Mouse (Mus musculus) forebrain, embryonic 16.5 days (tissue): ENCODE results near the gene Il1rl2. TPM values are rescaled to one million over a fixed set of nuclear protein-coding genes. Genes with fewer than 3 reads are reported as not detected.

ENCODE experiments used
- ATAC-seq: fragments of 200-750 bp; cut with Nextera tagmentation; 2 replicates; pipeline ENCODE4 v1.8.0; 2017; ENCODE audit warnings: mild to moderate bottlenecking, moderate library complexity
- H3K27ac ChIP-seq: fragments of 300-500 bp; sonication (generic); 2 replicates; pipeline ENCODE4 v1.5.1; 2014; ENCODE audit warnings: low read length, control low read depth
- H3K27me3 ChIP-seq: fragments of 300-500 bp; sonication (generic); replicated peaks from 2 replicates; pipeline ENCODE4 v1.6.1; 2014; ENCODE audit warnings: low read length; ENCODE audit not compliant: control insufficient read depth, insufficient read depth
- H3K36me3 ChIP-seq: fragments of 300-500 bp; sonication (generic); 2 replicates; pipeline ENCODE4 v1.6.1; 2014; ENCODE audit not compliant: control insufficient read depth, insufficient read depth
- H3K4me1 ChIP-seq: fragments of 300-500 bp; sonication (generic); replicated peaks from 2 replicates; pipeline ENCODE4 v1.6.1; 2014; ENCODE audit warnings: low read length; ENCODE audit not compliant: control insufficient read depth, insufficient read depth
- H3K4me2 ChIP-seq: fragments of 300-500 bp; sonication (generic); 2 replicates; pipeline ENCODE4 v1.6.1; 2014; ENCODE audit warnings: mild to moderate bottlenecking, low read length, control low read depth
- H3K4me3 ChIP-seq: fragments of 300-500 bp; sonication (generic); replicated peaks from 2 replicates; pipeline ENCODE4 v1.5.1; 2014; ENCODE audit warnings: mild to moderate bottlenecking, low read length, control low read depth
- H3K9ac ChIP-seq: fragments of 300-500 bp; sonication (generic); replicated peaks from 2 replicates; pipeline ENCODE4 v1.6.1; 2014; ENCODE audit warnings: low read depth, low read length, control low read depth
- H3K9me3 ChIP-seq: fragments of 300-500 bp; sonication (generic); 2 replicates; pipeline ENCODE4 v1.6.1; 2016; ENCODE audit warnings: low read length; ENCODE audit not compliant: control insufficient read depth
- WGBS: fragments of 180-500 bp; shearing (Covaris S2); extraction: QIAGEN DNeasy Blood & Tissue Kit; methylation state at CpG from one replicate; pipeline ENCODE4 v1.1.7; 2014; 5-methylcytosine and 5-hydroxymethylcytosine counted together
- polyA plus RNA-seq: library from polyadenylated mRNA; unstranded; fragments of >200 nt; fragmentation: Nextera tagmentation; extraction: Ambion mirVana; gene quantifications from 2 replicates; pipeline ENCODE4 v1.2.1, GENCODE M21; 2015

Il1rl2 gene
- polyA plus RNA-seq, 1 experiment from 2014 or later = 1.2 TPM

DNA sequence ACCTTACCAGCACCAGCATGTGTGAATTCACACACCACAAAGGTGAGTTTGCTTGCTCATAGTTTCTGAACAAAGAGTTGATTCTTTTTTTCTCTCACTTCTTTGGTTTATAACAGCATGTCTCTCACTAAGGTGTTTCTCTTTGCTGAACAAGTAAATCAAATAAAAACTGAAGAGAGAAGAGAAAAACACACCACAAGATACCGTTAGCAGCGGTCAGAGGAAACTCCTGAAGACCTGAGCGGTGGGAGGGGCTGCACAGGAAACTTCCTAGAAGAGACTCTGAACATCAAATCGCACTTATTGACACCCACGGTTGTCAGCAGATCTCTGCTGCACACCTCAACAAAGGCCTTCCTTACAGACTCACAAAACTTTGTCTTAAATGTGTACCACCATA, 58.4 kb downstream of the Il1rl2 start:
- no peak overlapping the region for H3K27ac ChIP-seq
- no peaks in the 10 kb centered on the region for H3K27me3 ChIP-seq
- no peak overlapping the region for H3K9ac ChIP-seq
- WGBS = 91% methylated on average over 5 of the region's 5 CpGs
- no peaks in the 10 kb centered on the region for H3K9me3 ChIP-seq
- no peaks in the 10 kb centered on the region for H3K4me1 ChIP-seq
- H3K4me2 ChIP-seq = no peak overlapping the region
- no peak overlapping the region for H3K4me3 ChIP-seq
- no peak for ATAC-seq
- H3K36me3 ChIP-seq = no peaks in the 10 kb centered on the region

DNA sequence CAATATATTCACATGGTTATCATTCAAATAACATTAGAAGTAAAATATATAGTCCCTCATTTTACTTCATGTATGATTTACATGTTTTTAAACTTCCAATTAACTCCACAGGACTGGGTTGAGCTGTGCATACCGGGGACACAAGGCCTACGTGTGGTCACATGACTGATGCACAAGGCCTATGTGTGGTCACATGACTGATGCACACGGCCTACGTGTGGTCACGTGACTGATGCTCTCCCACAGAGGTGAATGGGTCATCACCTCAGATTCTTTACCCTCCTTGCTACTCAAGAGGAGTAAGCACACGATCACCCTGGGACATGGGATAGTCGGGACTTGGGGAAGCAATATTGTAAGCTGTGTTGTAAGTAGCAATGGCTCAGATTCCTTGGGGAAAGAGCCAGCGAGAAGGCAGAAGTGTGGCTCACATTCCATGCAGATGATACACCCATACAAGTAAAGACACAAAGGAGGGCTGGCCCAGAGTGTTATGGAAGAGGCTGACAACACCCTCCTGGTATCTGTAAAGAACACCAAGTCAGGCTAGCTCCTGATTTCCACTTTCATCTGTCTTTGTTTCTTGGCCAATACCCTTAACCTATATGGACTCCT, 60.6 kb downstream of the Il1rl2 start:
- Histone ChIP-seq H3K27me3 (no peaks in the 10 kb centered on the region), H3K4me1 (no peaks in the 10 kb centered on the region), H3K36me3 (no peaks in the 10 kb centered on the region), H3K4me3 (no peak overlapping the region), H3K9ac (no peak overlapping the region), H3K4me2 (no peak overlapping the region), H3K9me3 (no peaks in the 10 kb centered on the region), H3K27ac (no peak overlapping the region)
- ATAC-seq = no peak
- 88% methylated on average over 8 of the region's 8 CpGs for WGBS

DNA sequence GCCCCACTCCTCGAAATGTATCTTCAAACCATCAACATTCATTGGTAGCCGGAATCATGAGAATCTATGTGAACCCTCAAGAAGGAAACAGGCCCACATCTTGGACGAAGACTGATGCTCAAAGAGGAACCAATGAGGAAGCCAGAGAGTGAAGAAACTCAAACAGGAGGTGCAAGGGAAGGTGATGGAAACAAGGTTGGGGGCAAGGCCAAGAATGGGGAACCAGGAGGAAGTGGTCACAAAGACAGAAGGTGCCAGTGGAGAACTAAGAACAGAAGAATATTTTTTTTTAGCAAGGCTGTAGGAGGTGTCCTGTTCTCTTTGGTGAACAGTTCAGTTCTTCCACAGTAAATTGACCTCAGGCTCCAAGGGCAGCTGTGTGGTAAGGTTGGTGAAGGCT, 67.0 kb downstream of the Il1rl2 start:
- ATAC-seq = no peak
- H3K27me3 ChIP-seq = no peaks in the 10 kb centered on the region
- H3K4me3 ChIP-seq = no peak overlapping the region
- no peak overlapping the region for H3K27ac ChIP-seq
- no peaks in the 10 kb centered on the region for H3K4me1 ChIP-seq
- H3K36me3 ChIP-seq = no peaks in the 10 kb centered on the region
- 91% methylated on average over 3 of the region's 3 CpGs for WGBS
- H3K9me3 ChIP-seq = no peaks in the 10 kb centered on the region
- no peak overlapping the region for H3K4me2 ChIP-seq
- H3K9ac ChIP-seq = no peak overlapping the region

DNA sequence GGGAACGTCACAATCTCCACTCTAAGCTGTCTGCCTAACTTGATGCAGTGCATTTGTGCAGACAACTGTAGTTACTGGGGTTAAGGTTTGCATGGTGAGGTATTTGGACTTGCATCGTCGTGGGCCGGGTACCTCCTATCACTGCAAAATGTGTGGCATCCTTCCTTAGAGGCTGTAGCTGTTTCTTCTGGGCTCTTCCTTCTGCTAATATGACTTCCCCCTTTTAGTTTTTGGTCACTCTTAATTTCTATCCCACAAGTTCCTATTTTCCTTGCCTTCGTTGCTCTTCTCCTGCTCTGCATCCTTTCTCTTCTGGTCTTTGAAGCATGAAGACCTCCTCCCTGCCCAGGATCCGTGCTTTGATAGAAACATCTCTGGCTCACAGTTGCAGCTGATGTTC, 68.1 kb downstream of the Il1rl2 start:
- Histone ChIP-seq H3K27me3 (no peaks in the 10 kb centered on the region), H3K27ac (no peak overlapping the region), H3K4me3 (no peak overlapping the region), H3K9ac (no peak overlapping the region), H3K4me2 (no peak overlapping the region), H3K4me1 (no peaks in the 10 kb centered on the region), H3K9me3 (no peaks in the 10 kb centered on the region), H3K36me3 (no peaks in the 10 kb centered on the region)
- ATAC-seq = no peak
- whole genome bisulfite sequencing = 90% methylated on average over 6 of the region's 6 CpGs

DNA sequence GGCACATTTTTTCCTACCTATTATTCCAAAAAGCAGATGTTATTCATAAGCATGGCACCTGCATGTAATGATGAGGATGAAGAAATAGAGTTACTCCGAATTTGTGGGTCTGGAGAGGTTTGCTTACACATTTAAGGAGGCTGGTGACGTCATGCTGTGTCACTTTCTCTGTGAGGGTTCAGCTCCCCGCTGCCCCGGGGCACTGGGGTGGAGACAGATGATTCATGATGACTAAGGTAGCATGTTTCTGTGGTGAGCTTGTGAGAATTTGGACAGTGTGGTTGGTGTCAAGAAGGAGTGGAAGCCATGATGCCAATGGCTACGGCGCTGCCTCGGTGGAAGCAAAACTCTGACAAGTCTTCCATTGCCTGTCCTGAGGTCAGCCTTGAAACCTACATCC, 68.8 kb downstream of the Il1rl2 start:
- Histone ChIP-seq H3K4me3 (no peak overlapping the region), H3K4me2 (no peak overlapping the region), H3K4me1 (no peaks in the 10 kb centered on the region), H3K27ac (no peak overlapping the region), H3K36me3 (no peaks in the 10 kb centered on the region), H3K9ac (no peak overlapping the region), H3K27me3 (no peaks in the 10 kb centered on the region), H3K9me3 (no peaks in the 10 kb centered on the region)
- 90% methylated on average over 7 of the region's 7 CpGs for WGBS
- ATAC-seq = no peak

DNA sequence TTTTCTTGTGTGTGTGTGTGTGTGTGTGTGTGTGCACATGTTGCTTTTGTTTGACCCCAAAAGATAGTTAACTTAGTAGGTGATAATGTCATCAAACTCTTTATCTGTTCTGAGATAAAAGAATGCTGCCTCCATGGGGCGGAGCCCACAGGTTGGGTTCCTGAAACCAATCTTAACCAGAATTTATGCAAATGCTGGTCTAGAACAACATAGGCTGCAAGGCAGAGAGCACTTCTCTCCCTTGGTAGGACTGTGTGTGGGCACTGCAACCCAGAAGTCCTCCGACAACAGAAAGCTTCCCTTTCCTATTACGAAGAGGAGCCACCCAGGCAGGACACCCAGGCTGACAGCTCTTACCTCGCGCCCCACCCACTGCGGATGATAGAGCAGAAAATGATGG, 75.2 kb downstream of the Il1rl2 start:
- H3K9ac ChIP-seq = no peak overlapping the region
- 95% methylated on average over 6 of the region's 6 CpGs for WGBS
- no peak overlapping the region for H3K4me3 ChIP-seq
- no peaks in the 10 kb centered on the region for H3K36me3 ChIP-seq
- no peaks in the 10 kb centered on the region for H3K9me3 ChIP-seq
- ATAC-seq = no peak
- no peak overlapping the region for H3K27ac ChIP-seq
- H3K27me3 ChIP-seq = no peaks in the 10 kb centered on the region
- H3K4me1 ChIP-seq = no peaks in the 10 kb centered on the region
- H3K4me2 ChIP-seq = no peak overlapping the region

DNA sequence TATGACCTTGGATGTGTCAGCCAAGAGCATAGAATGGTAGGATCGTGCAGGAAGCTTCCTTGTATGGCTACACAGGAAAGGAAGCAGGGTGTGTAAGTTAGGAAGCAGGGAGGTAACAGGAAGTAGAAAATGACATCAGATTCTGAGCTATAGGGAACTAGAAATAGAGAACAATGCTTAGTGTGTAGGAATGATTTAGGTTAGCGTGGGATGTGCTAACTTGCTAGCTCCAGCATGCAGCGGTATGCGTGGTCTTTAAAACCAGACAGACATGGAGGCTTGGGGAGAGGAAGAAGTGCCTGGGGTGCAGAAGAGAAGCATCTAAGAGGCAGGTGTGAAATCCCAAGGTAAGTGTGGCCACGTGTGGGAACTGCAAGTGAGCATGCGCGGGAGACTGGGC, 80.3 kb downstream of the Il1rl2 start:
- no peaks in the 10 kb centered on the region for H3K27me3 ChIP-seq
- no peak overlapping the region for H3K27ac ChIP-seq
- WGBS = 82% methylated on average over 7 of the region's 7 CpGs
- no peak overlapping the region for H3K4me3 ChIP-seq
- no peak for ATAC-seq
- H3K36me3 ChIP-seq = no peaks in the 10 kb centered on the region
- H3K9ac ChIP-seq = no peak overlapping the region
- H3K9me3 ChIP-seq = no peaks in the 10 kb centered on the region
- no peaks in the 10 kb centered on the region for H3K4me1 ChIP-seq
- H3K4me2 ChIP-seq = no peak overlapping the region

DNA sequence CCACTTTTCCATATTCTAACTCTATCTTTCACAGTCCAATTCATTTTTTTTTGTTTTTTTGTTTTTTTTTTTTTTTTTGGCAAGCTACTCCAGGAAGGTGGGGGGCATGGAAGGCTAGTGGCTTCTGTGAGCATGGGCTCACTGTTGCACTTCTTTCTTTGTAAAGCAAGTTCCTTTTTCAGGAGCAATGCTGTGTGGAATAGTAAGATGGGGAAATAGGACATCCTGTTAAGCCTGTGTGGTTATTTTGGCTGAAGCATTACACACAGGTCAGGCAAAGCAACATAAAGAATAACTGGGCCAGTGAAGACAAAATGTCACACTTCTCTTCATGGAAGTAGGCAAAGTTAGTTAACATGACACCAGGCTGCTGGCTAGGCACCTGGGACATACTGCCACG, 85.5 kb downstream of the Il1rl2 start:
- no peak for ATAC-seq
- no peak overlapping the region for H3K27ac ChIP-seq
- no peak overlapping the region for H3K4me3 ChIP-seq
- H3K27me3 ChIP-seq = no peaks in the 10 kb centered on the region
- H3K9me3 ChIP-seq = no peaks in the 10 kb centered on the region
- H3K4me2 ChIP-seq = no peak overlapping the region
- H3K9ac ChIP-seq = no peak overlapping the region
- H3K4me1 ChIP-seq = no peaks in the 10 kb centered on the region
- WGBS = 63% methylated on average over 1 of the region's 1 CpGs
- no peaks in the 10 kb centered on the region for H3K36me3 ChIP-seq

DNA sequence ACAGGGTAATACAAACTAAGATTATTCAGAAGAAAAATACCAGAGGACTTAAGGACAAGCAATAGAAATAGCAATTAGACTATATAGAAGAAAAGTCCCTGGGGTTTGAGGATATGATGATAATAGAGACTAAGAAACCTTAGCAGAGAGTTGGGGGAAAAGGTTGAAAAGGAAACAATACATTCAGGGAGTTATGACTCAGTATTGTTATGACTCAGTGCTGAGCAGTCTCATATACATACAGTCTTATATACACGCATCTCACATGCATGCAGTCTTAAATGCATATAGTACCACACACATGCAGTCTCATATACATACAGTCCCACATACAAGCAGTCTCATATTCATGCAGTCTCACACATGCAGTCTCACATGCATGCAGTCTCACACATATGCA, 88.6 kb downstream of the Il1rl2 start:
- H3K9me3 ChIP-seq = no peaks in the 10 kb centered on the region
- H3K4me2 ChIP-seq = no peak overlapping the region
- no peaks in the 10 kb centered on the region for H3K4me1 ChIP-seq
- H3K27ac ChIP-seq = no peak overlapping the region
- no peak for ATAC-seq
- no peak overlapping the region for H3K9ac ChIP-seq
- no peaks in the 10 kb centered on the region for H3K27me3 ChIP-seq
- no peak overlapping the region for H3K4me3 ChIP-seq
- H3K36me3 ChIP-seq = no peaks in the 10 kb centered on the region
- 88% methylated on average over 1 of the region's 1 CpGs for WGBS

DNA sequence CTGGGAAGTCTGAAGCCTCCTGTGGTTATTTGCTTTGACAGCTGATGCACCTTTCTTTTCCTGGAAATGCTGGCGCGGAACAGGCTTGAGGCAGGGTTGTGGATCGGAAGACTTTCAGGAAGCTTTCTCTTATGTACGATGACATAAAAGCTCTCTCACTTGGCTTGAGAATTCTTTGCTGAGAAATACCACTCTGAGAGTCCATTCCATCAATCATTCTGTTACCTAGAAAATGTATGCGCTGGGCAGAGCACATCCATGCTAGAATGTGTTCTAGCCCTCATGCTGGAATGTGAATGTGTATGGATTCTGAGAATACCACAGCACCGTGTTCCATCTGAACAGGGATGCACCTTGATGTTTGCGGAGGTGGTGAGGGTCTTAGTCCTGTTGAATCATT, 89.9 kb downstream of the Il1rl2 start:
- Histone ChIP-seq H3K9me3 (no peaks in the 10 kb centered on the region), H3K4me3 (no peak overlapping the region), H3K9ac (no peak overlapping the region), H3K4me2 (no peak overlapping the region), H3K4me1 (no peaks in the 10 kb centered on the region), H3K27me3 (no peaks in the 10 kb centered on the region), H3K36me3 (no peaks in the 10 kb centered on the region), H3K27ac (no peak overlapping the region)
- 89% methylated on average over 7 of the region's 7 CpGs for WGBS
- ATAC-seq = no peak
